Mouse (Mus musculus): Measurements from ENCODE around the gene Cptp. TPM values are rescaled to one million over a fixed set of nuclear protein-coding genes. Genes with fewer than 3 reads are reported as not detected.

Gene Cptp
- total RNA-seq, 2 experiments from 2014 or later, result 26.6 to 27.5 TPM

DNA sequence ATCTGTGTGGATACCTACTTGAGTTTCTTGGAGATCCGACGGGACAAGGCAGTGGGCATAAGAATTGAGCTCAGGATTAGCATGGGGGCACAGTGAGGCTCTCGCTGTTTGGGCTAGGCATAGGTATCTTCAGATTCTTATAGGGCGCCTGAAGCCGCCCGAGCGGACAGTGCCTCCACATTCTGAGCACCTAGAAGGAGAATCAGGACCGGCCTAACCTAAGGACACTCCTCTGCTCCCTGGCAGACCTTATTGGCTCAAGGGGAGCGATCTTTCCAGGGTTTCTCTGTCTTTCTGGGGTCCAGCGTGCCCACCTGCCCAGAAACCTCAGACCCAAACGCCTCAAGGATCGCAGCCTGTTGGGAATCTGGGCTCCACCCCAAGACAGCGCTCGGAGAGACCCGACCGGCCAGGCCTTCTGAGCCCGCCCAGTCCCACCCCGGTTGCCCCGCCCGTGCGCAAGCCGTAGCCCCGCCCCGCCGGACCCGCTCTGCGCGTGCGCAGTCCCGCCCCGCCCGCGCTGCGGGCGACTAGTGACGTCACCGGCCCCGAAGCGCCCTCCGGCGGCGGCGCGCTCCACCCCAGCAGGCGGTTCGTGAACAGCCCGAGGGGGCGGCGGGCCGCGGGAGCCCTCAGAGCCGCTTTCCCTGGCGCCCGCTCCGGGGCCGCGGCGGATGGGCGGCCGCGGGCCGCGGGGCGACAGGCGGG, 22.2 kb downstream of the Cptp start, which contains the start of gene Dvl1:
Gene Dvl1, plus strand, starts transcription at position 532 of the 708 bp plus-strand sequence.
- peak; percentile 95 for DNase-seq
- intact Hi-C loops (cut with DNase I), result no loop called here

DNA sequence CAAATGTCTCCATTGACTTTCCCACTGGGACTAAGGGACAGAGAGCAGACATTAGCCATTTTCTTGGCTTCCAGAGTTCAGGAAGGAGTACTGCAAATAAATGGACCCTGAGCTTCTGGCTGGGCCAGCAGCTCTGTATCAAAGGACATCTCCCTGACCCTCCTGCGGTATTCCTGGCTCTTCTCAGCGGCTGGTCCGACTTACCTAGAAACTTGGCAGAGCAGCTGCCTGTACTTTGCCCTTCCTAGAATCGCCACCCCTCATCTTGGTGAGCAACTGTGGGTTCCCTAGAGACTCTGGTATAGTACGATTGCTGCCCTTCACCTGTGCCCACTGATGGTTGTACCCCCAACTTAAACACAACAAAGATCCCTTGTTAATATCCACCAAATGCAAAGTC, 26.0 kb downstream of the Cptp start:
- DNase-seq, result no peak
- intact Hi-C loops (cut with DNase I), result no loop called here

DNA sequence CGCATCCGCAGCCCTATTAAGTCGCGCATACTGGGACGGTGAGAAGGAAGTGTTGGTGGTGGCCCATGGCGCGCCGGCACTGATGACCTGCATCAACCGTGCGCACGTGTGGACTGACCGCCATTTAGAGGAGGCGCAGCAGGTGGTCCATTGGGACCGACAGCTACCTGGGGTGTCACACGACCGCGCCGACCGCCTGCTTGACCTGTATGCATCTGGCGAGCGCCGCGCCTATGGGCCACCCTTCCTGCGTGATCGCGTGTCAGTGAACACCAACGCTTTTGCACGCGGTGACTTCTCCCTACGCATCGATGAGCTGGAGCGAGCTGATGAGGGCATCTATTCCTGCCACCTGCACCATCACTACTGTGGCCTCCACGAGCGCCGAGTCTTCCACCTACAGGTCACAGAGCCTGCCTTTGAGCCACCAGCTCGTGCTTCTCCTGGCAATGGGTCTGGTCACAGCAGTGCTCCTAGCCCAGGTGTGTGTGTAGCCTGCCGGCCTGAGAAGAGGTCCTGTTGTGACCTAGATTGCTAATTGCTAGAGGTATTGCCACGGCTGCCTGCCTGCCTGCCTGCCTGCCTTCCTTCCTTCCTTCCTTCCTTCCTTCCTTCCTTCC, 27.5 kb downstream of the Cptp start:
- no peak for DNase-seq
- intact Hi-C loops (cut with DNase I), result no loop called here

DNA sequence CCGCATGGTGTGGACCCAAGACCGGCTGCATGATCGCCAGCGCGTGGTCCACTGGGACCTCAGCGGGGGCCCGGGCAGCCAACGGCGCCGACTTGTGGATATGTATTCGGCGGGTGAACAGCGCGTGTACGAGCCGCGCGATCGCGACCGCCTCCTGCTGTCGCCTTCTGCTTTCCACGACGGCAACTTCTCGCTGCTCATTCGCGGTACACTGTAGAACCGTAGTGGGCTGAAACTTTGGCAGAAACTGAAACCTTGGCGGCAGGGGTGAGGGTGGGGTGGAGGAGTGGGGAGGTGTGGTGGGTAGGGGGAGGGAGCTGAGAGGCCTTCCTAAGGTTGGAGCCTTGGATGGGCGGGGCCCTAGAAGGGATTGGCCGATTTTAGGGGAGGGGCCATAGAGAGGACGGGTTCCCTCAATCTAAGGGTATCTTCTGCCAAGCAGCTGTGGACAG, 28.2 kb downstream of the Cptp start:
- DNase-seq, result peak; percentile 42
- intact Hi-C loops (cut with DNase I), result no loop called here

DNA sequence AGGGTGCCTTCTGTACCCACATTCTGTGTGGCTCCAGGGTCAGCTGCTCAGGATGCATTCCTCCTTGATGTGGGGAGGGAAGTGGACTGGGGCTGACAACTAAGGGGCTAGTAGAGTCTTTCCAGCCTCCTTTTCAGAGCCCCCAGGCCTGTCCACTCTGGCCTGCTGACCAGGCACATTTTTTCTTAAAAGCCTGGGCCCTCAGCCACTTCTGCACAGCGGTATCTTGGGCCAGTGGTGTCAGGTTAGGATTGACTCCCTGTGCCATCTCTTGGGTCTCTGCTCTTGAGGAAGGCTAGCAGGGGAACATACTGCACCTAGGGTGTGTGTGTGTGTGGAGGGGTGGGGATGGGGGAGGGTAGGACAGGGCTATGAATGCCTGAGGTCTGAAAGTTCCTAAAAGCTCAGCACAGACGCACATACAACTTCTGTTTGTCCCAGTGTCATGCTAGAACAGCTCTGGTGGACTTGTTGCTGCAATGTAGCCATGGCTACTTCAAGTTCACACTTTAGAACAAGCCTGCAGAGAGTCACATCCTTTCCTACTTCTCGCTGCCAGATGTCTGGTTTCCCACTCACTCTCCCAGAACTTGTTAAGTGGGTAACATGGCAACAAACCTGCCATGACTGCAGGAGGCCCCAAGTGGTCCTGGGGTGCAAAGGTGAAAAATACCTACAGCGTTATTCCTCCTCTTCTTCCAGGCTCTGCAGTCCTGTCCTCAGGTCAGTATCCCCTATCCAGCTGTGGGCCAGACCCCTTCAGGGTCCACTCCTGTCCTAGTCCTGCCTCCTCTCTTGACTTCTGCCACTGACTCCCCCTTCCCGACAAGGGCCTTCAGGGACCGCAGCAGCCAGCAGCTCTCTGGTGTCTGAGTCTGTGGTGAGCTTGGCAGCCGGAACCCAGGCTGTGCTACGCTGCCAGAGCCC, 28.9 kb downstream of the Cptp start:
- intact Hi-C loops (cut with DNase I), result no loop called here
- DNase-seq, result no peak

DNA sequence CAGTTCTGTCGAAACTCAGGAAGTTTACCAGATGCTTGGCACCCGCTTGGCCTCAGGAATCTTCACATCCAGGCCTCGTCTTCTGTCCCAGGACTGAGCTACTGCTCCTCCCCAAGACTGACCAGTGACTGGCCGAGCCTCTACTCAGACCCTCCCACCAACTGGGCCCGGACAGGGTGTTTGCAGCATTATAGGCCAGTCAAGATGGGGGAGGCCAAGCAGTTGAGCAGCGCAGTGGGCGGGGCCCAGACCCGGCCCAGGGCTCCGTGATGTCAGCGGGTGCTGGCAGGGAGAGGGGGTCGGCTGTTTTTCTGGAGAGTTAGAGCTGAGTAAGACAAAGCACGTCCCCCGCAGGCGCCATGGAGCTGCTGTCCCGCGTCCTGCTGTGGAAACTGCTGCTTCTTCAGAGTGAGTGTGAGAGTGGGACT, 29.7 kb downstream of the Cptp start, which contains the start of gene Mxra8:
Gene Mxra8, plus strand, starts transcription at position 198 of the 428 bp plus-strand sequence.
- intact Hi-C loops (cut with DNase I), result no loop called here
- DNase-seq, result peak; percentile 59

DNA sequence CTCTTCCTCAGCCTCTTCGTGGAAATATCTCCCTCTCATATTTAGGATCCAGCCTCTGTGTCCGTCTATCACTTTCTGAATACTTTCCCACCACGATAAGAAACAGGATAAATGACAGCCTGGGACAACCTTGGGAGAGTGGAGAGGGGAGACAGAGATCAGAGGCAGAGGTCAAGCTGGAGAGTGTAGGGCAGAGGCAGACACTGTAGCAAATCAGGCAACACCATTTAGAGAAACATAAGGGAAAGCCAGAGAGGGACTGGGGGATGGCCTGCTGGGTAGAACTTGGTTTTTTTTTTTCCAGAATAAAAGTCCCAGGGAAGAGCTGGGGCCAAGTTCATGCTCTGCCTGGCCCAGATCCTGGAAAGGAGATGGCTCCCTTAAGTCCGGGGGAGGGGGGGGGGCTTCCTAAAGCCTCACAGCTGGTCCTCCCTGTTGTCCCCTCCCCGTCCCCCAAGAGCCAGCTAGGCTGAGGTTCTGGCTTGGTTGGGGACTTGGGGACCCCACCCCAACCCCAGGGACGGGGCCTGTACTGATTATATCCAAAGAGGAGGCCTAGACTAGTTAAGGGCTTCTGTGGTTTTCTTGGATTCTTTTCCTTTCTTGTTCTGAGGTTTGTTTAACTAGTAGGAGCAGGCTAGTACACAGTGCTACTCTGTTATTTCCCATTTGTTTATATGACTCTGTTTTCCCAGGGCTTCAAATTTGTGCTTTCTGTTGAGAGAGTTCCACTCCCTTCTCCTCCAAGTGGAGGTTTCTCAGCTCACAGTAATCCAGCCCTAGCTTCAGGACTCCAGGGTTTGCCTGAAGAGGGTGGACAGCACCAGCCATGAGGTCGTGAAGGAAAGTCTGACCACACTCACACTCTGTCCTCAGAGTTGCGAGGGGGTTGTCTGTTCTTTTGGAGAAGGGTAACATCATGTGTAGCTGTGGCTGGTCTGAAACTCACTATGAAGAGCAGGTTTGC, 30.8 kb downstream of the Cptp start:
- DNase-seq, result no peak
- intact Hi-C loops (cut with DNase I), result no loop called here

DNA sequence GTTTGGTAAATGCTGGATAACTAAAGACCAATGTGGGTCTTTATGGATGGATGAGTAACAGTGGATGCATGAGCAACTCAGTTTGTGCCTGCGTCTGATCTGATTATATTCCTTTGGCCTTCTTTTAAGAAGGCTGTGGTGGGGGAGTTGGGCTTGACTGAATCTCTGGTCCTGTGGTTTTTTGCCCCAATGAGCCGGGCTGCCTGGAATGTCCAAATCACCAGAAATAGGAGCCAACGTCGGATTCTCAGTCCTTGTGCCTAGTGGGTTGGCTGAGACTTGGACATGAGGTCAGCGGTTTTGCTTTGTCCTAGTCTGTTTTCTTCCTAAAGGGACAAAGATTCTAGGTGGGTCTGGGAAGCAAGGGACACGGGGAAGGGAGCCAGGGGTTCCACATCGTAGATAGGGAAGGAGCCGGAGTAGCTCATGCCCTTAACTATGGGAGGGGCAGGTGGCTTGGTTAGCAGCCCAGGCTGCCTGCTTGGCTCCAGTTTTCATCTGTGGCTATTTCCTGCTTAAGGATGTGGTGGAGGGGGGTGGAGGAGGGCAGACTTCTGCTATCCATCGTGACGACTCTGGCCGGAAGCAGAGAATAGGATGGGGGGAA, 31.7 kb downstream of the Cptp start:
- no peak for DNase-seq
- intact Hi-C loops (cut with DNase I), result no loop called here

DNA sequence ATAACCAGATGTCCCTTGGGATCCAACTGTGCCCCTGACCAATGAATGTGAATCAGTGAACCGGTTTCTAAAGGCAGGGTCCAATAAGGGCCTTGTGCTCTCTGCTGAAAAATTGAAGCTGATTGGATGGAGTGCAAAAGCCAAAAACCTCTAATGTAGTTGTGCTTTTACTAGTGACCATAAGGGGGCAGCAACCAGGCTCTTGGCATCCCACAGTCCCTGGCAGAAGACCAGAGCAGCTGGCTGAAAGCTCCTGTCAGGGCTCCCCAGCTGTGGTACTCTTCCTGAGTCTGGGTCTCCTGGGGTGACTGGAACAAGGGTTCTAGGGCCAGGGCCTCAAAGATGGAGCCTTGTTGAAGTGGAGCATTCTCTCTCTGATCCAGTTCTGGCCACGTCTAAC, 35.4 kb downstream of the Cptp start:
- peak; percentile 85 for DNase-seq
- intact Hi-C loops (cut with DNase I), result no loop called here

DNA sequence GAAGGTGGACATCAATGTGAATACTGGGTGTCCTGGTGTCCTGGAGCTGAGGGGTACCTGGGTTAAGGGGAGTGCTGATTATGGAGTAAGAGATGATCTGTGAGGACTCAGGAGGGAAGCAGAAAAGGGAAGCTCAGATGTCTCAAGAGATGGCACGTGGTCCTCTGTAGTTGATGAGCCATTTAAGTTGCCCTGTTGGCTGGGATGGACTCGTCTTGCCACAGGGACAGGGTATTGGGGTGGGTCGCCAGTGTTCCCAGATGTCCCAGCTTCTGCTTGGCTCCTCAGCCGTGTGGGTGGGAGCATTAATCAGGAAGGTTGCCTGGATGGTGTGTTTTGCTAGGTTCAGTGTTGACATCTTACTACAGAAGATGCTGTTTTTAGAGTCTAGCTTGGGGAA, 36.0 kb downstream of the Cptp start:
- no peak for DNase-seq
- intact Hi-C loops (cut with DNase I), result no loop called here

DNA sequence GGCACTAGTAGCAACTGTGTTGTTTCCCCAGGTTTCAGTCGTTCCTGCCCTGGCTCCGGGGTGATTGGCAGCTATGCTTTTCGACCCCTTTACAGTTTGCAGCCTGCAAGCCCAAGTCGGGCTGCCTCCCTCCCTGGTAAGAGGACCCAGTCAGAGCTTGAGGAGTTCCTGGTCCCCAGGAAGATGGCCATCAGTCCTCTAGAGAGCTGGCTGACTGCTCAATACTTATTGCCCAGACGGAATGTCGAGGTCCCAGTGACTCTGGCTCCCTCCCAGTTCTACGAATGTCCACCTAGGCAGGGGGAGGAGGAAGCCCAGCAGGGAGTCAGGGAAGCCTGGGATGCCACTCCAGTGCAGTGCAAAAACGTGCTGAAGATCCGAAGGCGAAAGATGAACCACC, 36.9 kb downstream of the Cptp start:
- DNase-seq, result no peak
- intact Hi-C loops (cut with DNase I), result no loop called here

DNA sequence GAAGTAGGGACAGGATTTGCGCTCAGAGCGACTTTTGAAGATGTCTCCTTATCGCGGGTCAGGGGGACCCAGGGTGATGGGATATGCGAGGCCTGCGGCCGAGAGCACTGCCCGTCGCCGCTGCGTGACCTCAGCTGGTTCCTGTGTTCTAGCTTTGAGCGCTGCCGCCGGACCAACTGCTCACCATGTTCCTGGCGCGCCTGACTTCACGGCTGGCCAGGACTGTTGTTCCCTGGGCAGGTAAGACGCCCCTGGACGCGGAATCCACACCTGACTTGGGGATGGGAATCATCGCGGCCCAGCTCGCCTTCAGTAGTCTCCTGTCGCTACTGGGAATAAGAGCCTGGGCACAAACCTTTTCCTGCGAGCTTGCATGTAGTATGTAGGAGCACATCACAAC, 37.4 kb downstream of the Cptp start:
- intact Hi-C loops (cut with DNase I), result no loop called here
- DNase-seq, result no peak

DNA sequence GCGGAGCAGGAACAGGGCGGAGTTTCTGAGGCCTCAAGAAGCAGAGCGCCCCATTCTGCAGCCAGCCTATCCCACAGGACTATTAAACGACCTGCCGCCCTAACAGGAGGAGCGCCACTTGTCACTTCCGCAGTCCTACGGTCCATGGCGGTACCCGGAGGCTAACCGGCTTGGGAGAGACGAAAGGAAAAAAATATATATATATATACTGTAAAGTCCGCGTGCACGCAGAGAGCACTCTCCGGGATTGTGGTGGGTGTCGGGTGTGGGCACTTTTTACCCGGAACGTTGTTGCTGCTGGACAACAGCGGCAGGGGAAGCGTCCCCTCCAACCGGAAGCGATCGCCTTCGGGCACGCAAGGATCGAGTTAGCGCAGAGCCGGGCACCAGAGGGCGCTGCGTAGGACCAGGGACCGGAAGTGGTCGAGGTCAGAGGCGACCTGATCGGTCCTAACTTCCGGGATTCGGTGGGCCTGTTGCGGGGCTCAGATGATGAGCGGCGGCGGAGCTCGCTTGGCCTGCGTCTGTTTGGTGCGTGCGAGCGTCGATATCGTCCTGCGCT, 38.0 kb downstream of the Cptp start, which contains the start of gene Aurkaip1:
Gene Aurkaip1, plus strand, starts transcription at position 68 of the 562 bp plus-strand sequence.
- intact Hi-C loops (cut with DNase I), result no loop called here
- peak; percentile 98 for DNase-seq

DNA sequence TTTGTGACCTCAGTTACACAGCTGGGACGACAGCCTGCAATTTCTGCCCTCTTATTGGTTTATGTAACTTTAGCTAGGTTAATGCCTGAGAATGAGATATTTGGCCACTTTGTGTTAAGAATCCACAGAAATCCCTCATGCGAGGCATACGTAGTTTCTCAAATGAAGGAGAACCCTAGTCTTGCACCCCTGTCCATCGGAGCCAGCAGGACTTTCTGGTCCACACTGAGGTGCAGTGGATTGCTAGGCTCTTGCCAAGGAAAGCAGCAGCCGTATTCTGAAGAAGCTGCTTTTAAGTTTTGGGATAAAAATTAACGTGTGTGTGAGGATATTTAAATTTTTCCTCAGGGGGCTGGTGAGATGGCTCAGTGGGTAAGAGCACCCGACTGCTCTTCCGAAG, 38.6 kb downstream of the Cptp start:
- no peak for DNase-seq
- intact Hi-C loops (cut with DNase I), result no loop called here

DNA sequence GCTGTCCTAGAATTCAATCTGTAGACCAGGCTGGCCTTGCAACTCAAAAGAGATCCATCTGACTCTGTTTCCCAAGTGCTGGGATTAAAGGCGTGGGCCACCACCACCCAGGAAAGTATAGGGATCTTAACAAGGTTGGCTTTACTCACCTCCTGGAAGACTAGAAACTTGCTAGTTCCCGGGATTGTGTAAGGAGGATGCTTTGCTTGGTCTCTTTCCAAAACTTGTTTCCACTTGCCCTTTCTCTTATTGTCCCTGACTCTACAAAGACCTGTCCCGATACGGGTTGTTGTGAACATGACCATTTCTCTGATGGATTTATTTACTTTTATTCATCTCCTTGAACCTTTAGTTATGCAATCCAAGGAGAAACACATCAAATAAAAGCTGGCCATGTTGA, 39.4 kb downstream of the Cptp start:
- intact Hi-C loops (cut with DNase I), result no loop called here
- no peak for DNase-seq

DNA sequence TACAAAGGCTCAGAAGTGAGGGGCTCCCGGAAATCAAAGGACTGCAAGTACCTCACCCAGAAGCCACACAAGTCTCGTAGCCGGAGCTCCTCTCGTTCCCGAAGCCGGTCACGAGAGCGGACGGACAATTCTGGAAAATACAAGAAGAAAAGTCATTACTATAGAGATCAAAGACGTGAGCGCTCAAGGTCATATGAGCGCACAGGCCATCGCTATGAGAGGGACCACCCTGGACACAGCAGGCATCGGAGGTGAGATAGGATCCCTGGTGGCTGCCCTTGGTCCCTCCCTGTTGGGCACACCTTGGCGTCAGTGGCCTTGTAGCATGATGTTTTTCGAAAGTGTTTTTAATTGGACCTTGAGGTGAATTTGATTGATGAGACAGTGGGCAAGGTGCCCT, 45.8 kb downstream of the Cptp start:
- DNase-seq, result no peak
- intact Hi-C loops (cut with DNase I), result no loop called here

DNA sequence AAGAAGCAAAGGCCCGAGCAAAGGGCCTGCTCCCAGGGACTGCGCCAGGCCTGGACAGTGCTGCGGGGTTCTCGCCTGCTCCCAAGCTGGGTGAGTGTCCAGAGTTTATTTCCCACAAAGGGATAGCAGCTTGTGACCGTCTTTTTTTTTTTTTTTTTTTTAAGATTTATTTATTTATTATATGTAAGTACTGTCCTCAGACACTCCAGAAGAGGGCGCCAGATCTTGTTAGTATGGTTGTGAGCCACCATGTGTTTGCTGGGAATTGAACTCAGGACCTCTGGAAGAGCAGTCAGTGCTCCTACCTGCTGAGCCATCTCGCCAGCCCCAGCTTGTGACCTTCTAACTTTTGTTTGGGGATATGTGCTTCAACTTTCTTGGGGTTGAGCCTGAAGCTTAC, 48.2 kb downstream of the Cptp start:
- intact Hi-C loops (cut with DNase I), result no loop called here
- DNase-seq, result no peak

DNA sequence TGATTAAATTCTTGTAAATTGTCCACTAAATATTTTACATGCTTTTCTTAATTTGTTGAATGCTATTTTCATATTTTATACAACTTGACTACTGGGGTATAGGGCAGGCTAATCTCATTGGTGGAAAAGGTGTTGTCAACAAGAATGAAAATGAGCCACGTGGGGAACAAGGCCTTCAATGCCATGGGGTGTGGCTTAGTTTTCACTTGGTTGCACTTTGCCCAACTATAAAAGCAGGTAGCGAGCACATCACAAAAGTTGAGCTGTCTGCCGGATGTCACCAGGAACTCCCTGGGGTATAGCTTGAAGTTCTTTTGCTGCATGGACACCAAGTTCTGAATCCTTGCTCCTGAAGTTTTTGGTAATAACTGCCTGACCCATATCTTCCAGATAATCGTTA, 51.7 kb downstream of the Cptp start:
- intact Hi-C loops (cut with DNase I), result no loop called here
- no peak for DNase-seq

Measured in left cerebral cortex, postnatal 4 days (tissue).